Mouse (Mus musculus) liver, postnatal 0 days (tissue): Measurements from ENCODE around the gene Mttp. TPM values are rescaled to one million over a fixed set of nuclear protein-coding genes. Genes with fewer than 3 reads are reported as not detected.

ENCODE experiments used
- ATAC-seq: fragments of 200-750 bp; cut with Nextera tagmentation; 2 replicates; pipeline ENCODE4 v1.8.0; 2017; ENCODE audit warnings: mild to moderate bottlenecking, moderate library complexity
- DNase-seq: peaks from one replicate; pipeline ENCODE4 v3.0.0-alpha.2; 2016
- H3K27ac ChIP-seq: fragments of 300-500 bp; sonication (generic); 2 replicates; pipeline ENCODE4 v1.5.1; 2014; ENCODE audit warnings: antibody characterized with exemption, moderate library complexity, mild to moderate bottlenecking, low read depth
- H3K27me3 ChIP-seq: fragments of 300-500 bp; sonication (generic); 2 replicates; pipeline ENCODE4 v1.6.1; 2014; ENCODE audit warnings: low read length, control low read depth, mixed read lengths; ENCODE audit not compliant: insufficient read depth
- H3K36me3 ChIP-seq: fragments of 300-500 bp; sonication (generic); replicated peaks from 2 replicates; pipeline ENCODE4 v1.6.1; 2014; ENCODE audit warnings: mild to moderate bottlenecking, control low read depth, low read length, moderate library complexity, mixed read lengths; ENCODE audit not compliant: insufficient read depth
- H3K4me1 ChIP-seq: fragments of 300-500 bp; sonication (generic); 2 replicates; pipeline ENCODE4 v1.6.1; 2014; ENCODE audit warnings: antibody characterized with exemption, mild to moderate bottlenecking, control low read depth; ENCODE audit not compliant: insufficient read depth
- H3K4me2 ChIP-seq: fragments of 300-500 bp; sonication (generic); 2 replicates; pipeline ENCODE4 v1.6.1; 2014; ENCODE audit warnings: low read depth, mild to moderate bottlenecking, low read length, moderate library complexity, mixed read lengths
- H3K4me3 ChIP-seq: fragments of 300-500 bp; sonication (generic); 2 replicates; pipeline ENCODE4 v1.5.1; 2014; ENCODE audit warnings: low read depth, low read length
- H3K9ac ChIP-seq: fragments of 300-500 bp; sonication (generic); replicated peaks from 2 replicates; pipeline ENCODE4 v1.6.1; 2014; ENCODE audit warnings: mild to moderate bottlenecking, moderate library complexity
- H3K9me3 ChIP-seq: fragments of 300-500 bp; sonication (generic); 2 replicates; pipeline ENCODE4 v1.6.1; 2016; ENCODE audit warnings: mild to moderate bottlenecking, control low read depth, low read length, mixed read lengths
- CTCF ChIP-seq: sonication (generic); IDR thresholded peaks from 2 replicates; pipeline ENCODE4 v1.5.1; 2016; ENCODE audit warnings: antibody characterized with exemption, low read depth
- EP300 ChIP-seq: IDR thresholded peaks from 2 replicates; pipeline ENCODE4 v1.6.1; 2016; ENCODE audit warnings: antibody characterized with exemption, low read depth, mild to moderate bottlenecking
- WGBS: fragments of 180-500 bp; shearing (Covaris S2); extraction: QIAGEN DNeasy Blood & Tissue Kit; methylation state at CpG from one replicate; pipeline ENCODE4 v1.1.7; 2014; ENCODE audit not compliant: insufficient replicate concordance; 5-methylcytosine and 5-hydroxymethylcytosine counted together
- polyA plus RNA-seq: library from polyadenylated mRNA; unstranded; fragments of >200 nt; fragmentation: Nextera tagmentation; extraction: Ambion mirVana; gene quantifications from 2 replicates; pipeline ENCODE4 v1.2.1, GENCODE M21; 2015

Mttp gene
- polyA plus RNA-seq, 1 experiment from 2014 or later = 86.4 TPM

DNA sequence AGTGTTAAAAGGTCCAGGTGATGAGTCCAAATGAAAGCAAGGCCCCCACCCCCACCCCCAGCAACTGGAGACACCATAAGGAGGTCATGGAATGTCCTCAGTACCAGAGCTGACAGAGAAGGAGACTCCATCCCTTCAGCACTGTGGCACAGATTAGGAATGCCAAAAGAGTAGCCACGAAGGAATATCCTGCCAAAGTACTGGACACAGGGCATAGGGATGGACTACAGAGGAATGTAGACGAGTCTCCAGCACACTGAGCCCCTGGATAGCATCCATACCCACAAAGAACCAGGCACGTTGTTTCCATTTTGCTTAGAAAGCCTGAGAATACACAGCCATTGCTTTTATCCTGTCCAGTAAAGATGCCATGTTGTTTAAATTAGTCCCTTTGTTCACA is 93.3 kb downstream of the Mttp start:
- Histone ChIP-seq H3K4me2 (no peak overlapping the region), H3K27ac (no peak overlapping the region), H3K4me1 (no peaks in the 10 kb centered on the region; the same call in 1 of the 2 replicates), H3K9ac (no peak overlapping the region), H3K9me3 (no peaks in the 10 kb centered on the region), H3K4me3 (no peak overlapping the region), H3K27me3 (no peaks in the 10 kb centered on the region), H3K36me3 (no peaks in the 10 kb centered on the region)
- TF ChIP-seq CTCF = no peak
- DNase-seq = no peak
- 67% methylated on average over 3 of the region's 3 CpGs for WGBS
- ATAC-seq = no peak

DNA sequence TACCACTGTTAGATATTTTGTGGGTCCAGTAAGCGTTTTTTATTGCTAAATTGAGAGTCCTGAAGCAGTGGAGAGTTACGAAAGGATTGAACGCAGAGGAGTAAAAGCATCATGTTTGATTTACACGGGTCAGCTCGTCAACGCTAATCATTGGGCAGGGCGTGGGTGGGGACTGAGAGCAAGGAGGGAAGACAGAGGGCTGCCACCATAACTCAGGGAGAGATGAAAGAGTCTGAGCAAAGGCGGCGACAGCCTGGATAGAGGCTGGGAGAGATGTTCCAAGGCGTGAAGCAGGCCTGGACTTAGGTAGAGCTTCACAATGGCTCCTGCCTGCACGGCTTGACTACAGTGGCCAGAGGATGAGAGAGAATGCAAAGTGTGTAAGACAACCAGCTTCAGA is 94.0 kb downstream of the Mttp start:
- Histone ChIP-seq H3K27ac (no peak overlapping the region), H3K4me2 (no peak overlapping the region), H3K27me3 (no peaks in the 10 kb centered on the region), H3K4me1 (no peaks in the 10 kb centered on the region; the same call in 1 of the 2 replicates), H3K4me3 (no peak overlapping the region), H3K36me3 (no peaks in the 10 kb centered on the region), H3K9me3 (no peaks in the 10 kb centered on the region), H3K9ac (no peak overlapping the region)
- DNase-seq = no peak
- no peak for ATAC-seq
- WGBS = 69% methylated on average over 11 of the region's 11 CpGs
- TF ChIP-seq EP300 = no peak
- no peak for TF ChIP-seq CTCF

DNA sequence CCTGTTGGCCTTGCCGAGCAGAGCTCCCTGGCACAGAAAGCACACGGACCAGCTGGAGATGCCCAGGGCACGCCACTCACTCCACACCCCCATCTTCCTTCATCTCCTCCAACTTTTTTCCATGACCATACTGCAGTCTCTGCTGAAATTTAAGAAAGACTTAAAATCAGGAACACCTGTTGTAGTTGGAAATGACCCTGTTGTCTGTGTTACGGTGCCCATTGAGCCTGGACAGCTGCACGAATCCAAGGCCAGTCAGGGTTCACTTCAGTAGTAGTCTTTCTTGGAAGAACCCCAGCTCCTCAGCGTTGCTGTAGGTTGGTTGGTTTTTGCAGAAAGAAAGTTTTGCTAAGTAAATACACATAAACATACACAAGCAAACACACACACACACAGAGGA is 95.2 kb downstream of the Mttp start:
- Histone ChIP-seq H3K9me3 (no peaks in the 10 kb centered on the region), H3K27ac (no peak overlapping the region), H3K36me3 (no peaks in the 10 kb centered on the region), H3K4me3 (no peak overlapping the region), H3K4me1 (no peaks in the 10 kb centered on the region; the same call in 1 of the 2 replicates), H3K4me2 (no peak overlapping the region), H3K27me3 (no peaks in the 10 kb centered on the region), H3K9ac (no peak overlapping the region)
- TF ChIP-seq CTCF (no peak), EP300 (no peak)
- WGBS = 74% methylated on average over 6 of the region's 6 CpGs
- ATAC-seq = no peak
- no peak for DNase-seq

DNA sequence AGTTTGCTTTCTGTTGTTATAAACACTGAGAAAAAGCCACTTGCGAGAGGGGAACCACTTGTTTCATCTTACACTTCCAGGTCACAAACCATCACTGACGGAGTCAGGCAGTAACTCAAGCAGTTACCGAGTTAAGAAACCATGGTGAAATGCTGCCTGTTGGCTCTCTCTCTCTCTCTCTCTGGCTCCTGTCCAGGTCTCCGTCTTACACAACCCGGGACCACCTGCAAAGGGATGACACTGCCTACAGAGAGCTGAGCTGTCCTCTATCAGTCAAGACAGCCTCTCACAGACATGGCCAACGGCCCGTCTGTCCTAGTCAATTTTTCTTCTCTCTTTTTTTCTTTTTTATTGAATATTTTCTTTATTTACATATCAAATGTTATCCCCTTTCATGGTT is 101.5 kb downstream of the Mttp start:
- Histone ChIP-seq H3K27ac (no peak overlapping the region), H3K4me3 (no peak overlapping the region), H3K9me3 (no peaks in the 10 kb centered on the region), H3K27me3 (no peaks in the 10 kb centered on the region), H3K4me2 (no peak overlapping the region), H3K4me1 (no peaks in the 10 kb centered on the region), H3K36me3 (no peaks in the 10 kb centered on the region), H3K9ac (no peak overlapping the region)
- WGBS = 80% methylated on average over 7 of the region's 7 CpGs
- TF ChIP-seq EP300 (no peak), CTCF (no peak)
- DNase-seq (no peak), ATAC-seq (no peak)

DNA sequence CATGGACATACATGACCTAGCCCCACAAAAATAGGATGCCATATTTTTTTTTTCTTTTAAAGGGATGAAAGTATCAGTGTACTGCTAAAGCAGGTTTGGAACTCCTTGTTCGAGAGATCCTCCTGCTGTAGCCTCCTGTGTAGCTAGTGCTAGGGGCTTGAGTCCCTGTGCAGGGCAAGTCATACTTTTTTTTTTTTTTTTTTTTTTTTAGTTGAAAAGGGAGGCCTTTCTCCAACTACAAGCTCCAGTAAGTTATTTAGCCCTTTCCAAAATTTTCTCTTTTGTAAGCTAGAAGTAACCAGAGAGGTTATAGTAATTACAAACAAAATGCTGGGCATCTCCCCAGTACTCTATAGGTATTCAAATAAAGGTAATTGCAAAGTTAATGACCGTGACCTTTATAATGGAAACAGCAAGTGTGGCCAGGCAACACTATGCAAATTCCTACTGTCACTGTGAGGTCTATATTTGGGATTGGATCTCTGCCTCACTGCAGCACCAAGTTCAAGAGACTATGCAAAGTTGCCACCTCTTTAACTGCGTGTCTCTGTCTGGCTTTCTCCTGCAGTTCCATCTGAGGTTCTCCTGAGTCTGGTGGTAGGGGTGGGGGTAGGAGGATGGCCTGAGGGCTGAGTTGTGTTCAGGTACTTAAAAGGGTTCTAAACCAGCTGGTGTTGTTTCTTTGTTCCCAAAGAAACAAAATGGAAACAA is 103.0 kb downstream of the Mttp start:
- ATAC-seq (no peak), DNase-seq (no peak)
- Histone ChIP-seq H3K4me1 (no peaks in the 10 kb centered on the region), H3K27ac (no peak overlapping the region), H3K36me3 (no peaks in the 10 kb centered on the region), H3K4me3 (no peak overlapping the region), H3K27me3 (no peaks in the 10 kb centered on the region), H3K9ac (no peak overlapping the region), H3K4me2 (no peak overlapping the region), H3K9me3 (no peaks in the 10 kb centered on the region)
- TF ChIP-seq CTCF (no peak), EP300 (no peak)
- WGBS = 77% methylated on average over 3 of the region's 3 CpGs

DNA sequence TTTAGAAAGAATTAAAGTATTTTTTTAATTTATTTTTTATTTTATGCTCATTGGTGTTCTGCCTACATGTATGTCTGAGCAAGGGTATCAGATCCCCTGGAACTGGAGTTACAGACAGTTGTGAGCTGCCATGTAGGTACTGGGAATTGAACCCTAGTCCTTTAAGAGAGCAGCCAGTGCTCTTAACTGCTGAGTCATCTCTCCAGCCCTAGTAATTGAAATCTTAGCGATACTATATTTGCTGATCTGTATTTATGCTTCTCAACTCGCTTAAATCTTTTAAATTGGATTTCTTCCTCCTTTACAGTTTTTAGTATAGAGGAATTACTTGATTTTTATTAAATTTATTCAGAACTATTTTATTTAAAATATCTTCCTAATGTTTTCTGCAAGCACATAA is 103.8 kb downstream of the Mttp start:
- Histone ChIP-seq H3K27me3 (no peaks in the 10 kb centered on the region), H3K4me1 (no peaks in the 10 kb centered on the region), H3K36me3 (no peaks in the 10 kb centered on the region), H3K9ac (no peak overlapping the region), H3K27ac (no peak overlapping the region), H3K9me3 (no peaks in the 10 kb centered on the region), H3K4me3 (no peak overlapping the region), H3K4me2 (no peak overlapping the region)
- ATAC-seq (no peak), DNase-seq (no peak)
- TF ChIP-seq CTCF (no peak), EP300 (no peak)
- 68% methylated on average over 2 of the region's 2 CpGs for WGBS

Other genes with a start within 250 kb of the Mttp start
- gene Lamtor3, start 226.5 kb downstream of the Mttp start, polyA plus RNA-seq = 44.3 and 46.5 TPM in 2 replicates
- 9.6 and 10.3 TPM in 2 replicates for gene Dapp1, start 163.4 kb downstream of the Mttp start, polyA plus RNA-seq
- 0.01 and 0.06 TPM in 2 replicates for gene 1110002E22Rik, start 79.9 kb downstream of the Mttp start, polyA plus RNA-seq
- not detected in 2 replicates for gene Gm5105, start 77.6 kb downstream of the Mttp start, polyA plus RNA-seq
- gene Trmt10a, start 1.5 kb downstream of the Mttp start, polyA plus RNA-seq = 3.0 and 4.1 TPM in 2 replicates
- gene 4930579F01Rik, start 48.9 kb upstream of the Mttp start, polyA plus RNA-seq = not detected in 2 replicates
- gene Adh7, start 72.8 kb upstream of the Mttp start, polyA plus RNA-seq = 6.2 and 6.7 TPM in 2 replicates
- gene Adh1, start 116.0 kb upstream of the Mttp start, polyA plus RNA-seq = 434 and 496 TPM in 2 replicates
- gene Adh6a, start 168.3 kb upstream of the Mttp start, polyA plus RNA-seq = not detected in 2 replicates
- gene Adh6b, start 196.8 kb upstream of the Mttp start, polyA plus RNA-seq = 0.18 and 0.20 TPM in 2 replicates